Mouse (Mus musculus): ENCODE measurements around the gene Srp9. TPM values are rescaled to one million over a fixed set of nuclear protein-coding genes. Genes with fewer than 3 reads are reported as not detected.

The Srp9 gene
- polyA plus RNA-seq, 1 experiment from 2014 or later: 179 TPM

Other genes with a start within 250 kb of the Srp9 start
- gene Enah, start 104.7 kb upstream of the Srp9 start, polyA plus RNA-seq (2014; fragmentation: Nextera tagmentation; extraction: Ambion mirVana): 31.9 and 49.2 TPM in 2 replicates
- not detected in 2 replicates for gene Vmn1r1, start 39.7 kb downstream of the Srp9 start, polyA plus RNA-seq (2014; fragmentation: Nextera tagmentation; extraction: Ambion mirVana)
- 78.8 and 79.6 TPM in 2 replicates for gene Degs1, start 158.1 kb downstream of the Srp9 start, polyA plus RNA-seq (2014; fragmentation: Nextera tagmentation; extraction: Ambion mirVana)
- gene Fbxo28, start 216.9 kb downstream of the Srp9 start, polyA plus RNA-seq (2014; fragmentation: Nextera tagmentation; extraction: Ambion mirVana): 31.3 and 35.7 TPM in 2 replicates